14 mouse cellular contexts compared by ENCODE assay signal in the genomic region with DNA sequence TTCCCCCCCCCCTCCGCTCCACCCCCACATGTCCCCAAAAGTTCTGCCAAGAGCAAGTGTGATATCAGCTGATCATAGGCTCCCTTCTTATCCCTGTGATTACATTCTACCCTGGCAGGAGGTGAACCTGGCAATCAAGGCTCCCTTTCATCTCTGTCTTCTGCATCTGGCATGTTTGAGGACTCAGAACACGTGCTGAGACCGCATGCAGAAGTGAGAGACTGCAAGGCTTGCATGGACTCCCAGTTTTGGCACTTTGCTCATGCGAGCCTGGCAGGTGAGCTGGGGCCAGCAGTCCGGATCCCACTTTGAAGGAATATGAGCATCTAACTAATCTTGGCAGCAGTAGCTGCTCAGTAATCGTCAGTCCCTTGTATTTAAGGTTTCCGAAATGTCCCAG. TPM values are rescaled to one million over a fixed set of nuclear protein-coding genes. Genes with fewer than 3 reads are reported as not detected.
DNase-seq lines count a peak whose midpoint lies in the region; ATAC-seq lines count a peak whose summit lies in the region.
"Had no signal": no experiment of that assay in that cellular context is flagged by ENCODE, and none has a peak within 500 bp of the region (broad histone marks: within the 10 kb centered on the region; RNA-seq: fewer than 3 reads in every experiment).

No protein-coding gene starts in this region.

- H3K36me3 ChIP-seq in hindbrain, embryonic 10.5 days = peaks cover 10% of the 10 kb centered on the region; the same call in 1 of the 2 replicates
- H3K36me3 ChIP-seq in hindbrain, embryonic 14.5 days (replicated peaks; ENCODE audit: control insufficient read depth, insufficient read depth) = no peaks in the 10 kb centered on the region
- H3K36me3 ChIP-seq in hindbrain, embryonic 11.5 days (ENCODE audit: control insufficient read depth, insufficient read depth, low read length) = no peaks in the 10 kb centered on the region
- H3K36me3 ChIP-seq in heart, embryonic 10.5 days = no peaks in the 10 kb centered on the region
- H3K36me3 ChIP-seq: embryonic facial prominence, embryonic 15.5 days; G1E; heart, embryonic 15.5 days; limb, embryonic 13.5 days had no signal

- H3K9ac ChIP-seq in hindbrain, embryonic 14.5 days = no peak overlapping the region
- H3K9ac ChIP-seq in hindbrain, embryonic 11.5 days (ENCODE audit: low read depth, low read length) = no peak overlapping the region
- H3K9ac ChIP-seq: embryonic facial prominence, embryonic 15.5 days; heart, embryonic 15.5 days; limb, embryonic 13.5 days had no signal

- H3K4me1 ChIP-seq in hindbrain, embryonic 10.5 days (replicated peaks) = peaks cover 63% of the 10 kb centered on the region
- peaks cover 21% of the 10 kb centered on the region for H3K4me1 ChIP-seq in hindbrain, embryonic 14.5 days (replicated peaks; ENCODE audit: control insufficient read depth, insufficient read depth, low read length)
- peaks cover 13% of the 10 kb centered on the region for H3K4me1 ChIP-seq in hindbrain, embryonic 11.5 days (replicated peaks; ENCODE audit: control insufficient read depth, insufficient read depth, low read length)
- H3K4me1 ChIP-seq in heart, embryonic 10.5 days = peaks cover 21% of the 10 kb centered on the region
- H3K4me1 ChIP-seq: embryonic facial prominence, embryonic 15.5 days; heart, embryonic 15.5 days had no signal

- no peak overlapping the region for H3K4me3 ChIP-seq in hindbrain, embryonic 10.5 days
- no peak overlapping the region for H3K4me3 ChIP-seq in hindbrain, embryonic 14.5 days (replicated peaks; ENCODE audit: low read length)
- H3K4me3 ChIP-seq in hindbrain, embryonic 11.5 days (ENCODE audit: low read depth, low read length) = no peak overlapping the region
- H3K4me3 ChIP-seq in heart, embryonic 10.5 days = no peak overlapping the region
- H3K4me3 ChIP-seq: embryonic facial prominence, embryonic 15.5 days; heart, embryonic 15.5 days; left cerebral cortex, adult 2 months; limb, embryonic 13.5 days had no signal

- H3K27ac ChIP-seq in hindbrain, embryonic 10.5 days = peak overlapping the region; percentile 87
- no peak overlapping the region for H3K27ac ChIP-seq in hindbrain, embryonic 14.5 days
- peak overlapping the region; percentile 85 for H3K27ac ChIP-seq in hindbrain, embryonic 11.5 days (ENCODE audit: low read depth, low read length)
- H3K27ac ChIP-seq in heart, embryonic 10.5 days = no peak overlapping the region
- H3K27ac ChIP-seq: embryonic facial prominence, embryonic 15.5 days; heart, embryonic 15.5 days; left cerebral cortex, adult 2 months; limb, embryonic 13.5 days had no signal

- 86% methylated on average over 7 of the region's 7 CpGs for WGBS in hindbrain, embryonic 10.5 days
- whole genome bisulfite sequencing in hindbrain, embryonic 14.5 days = 70% methylated on average over 7 of the region's 7 CpGs
- WGBS in hindbrain, embryonic 11.5 days = 88% methylated on average over 7 of the region's 7 CpGs
- WGBS in heart, embryonic 10.5 days = 78% methylated on average over 7 of the region's 7 CpGs

- H3K9me3 ChIP-seq in hindbrain, embryonic 10.5 days = no peaks in the 10 kb centered on the region
- H3K9me3 ChIP-seq in hindbrain, embryonic 14.5 days (ENCODE audit: control insufficient read depth, low read length) = no peaks in the 10 kb centered on the region
- no peaks in the 10 kb centered on the region for H3K9me3 ChIP-seq in hindbrain, embryonic 11.5 days (ENCODE audit: control insufficient read depth, low read length)
- no peaks in the 10 kb centered on the region for H3K9me3 ChIP-seq in heart, embryonic 10.5 days
- H3K9me3 ChIP-seq: embryonic facial prominence, embryonic 15.5 days; heart, embryonic 15.5 days; limb, embryonic 13.5 days had no signal

- no peak overlapping the region for H3K4me2 ChIP-seq in hindbrain, embryonic 14.5 days (replicated peaks)
- H3K4me2 ChIP-seq in hindbrain, embryonic 11.5 days (replicated peaks; ENCODE audit: low read depth, low read length) = no peak overlapping the region
- H3K4me2 ChIP-seq: embryonic facial prominence, embryonic 15.5 days; heart, embryonic 15.5 days; limb, embryonic 13.5 days had no signal

- no peak for ATAC-seq in hindbrain, embryonic 14.5 days (ENCODE audit: low FRiP score)
- no peak for ATAC-seq in hindbrain, embryonic 11.5 days (ENCODE audit: low FRiP score)

- DNase-seq in hindbrain, embryonic 10.5 days (ENCODE audit: low spot score) = no peak
- DNase-seq in hindbrain, embryonic 14.5 days (ENCODE audit: low spot score) = no peak
- peak; percentile 55 for DNase-seq in brain, adult 2 months (ENCODE audit: low read depth, low spot score)
- peak; percentile 56 to 76 for DNase-seq in cerebellum, postnatal 10 days
- no peak for DNase-seq in hindbrain, embryonic 11.5 days (ENCODE audit: low spot score)
- DNase-seq in heart, embryonic 10.5 days (ENCODE audit: low spot score) = no peak
- DNase-seq in kidney, postnatal 36 days = no peak
- DNase-seq: lung, postnatal 14 days; thymus, adult 18-20 months had no signal

- no peaks in the 10 kb centered on the region for H3K27me3 ChIP-seq in hindbrain, embryonic 10.5 days (ENCODE audit: insufficient read depth, poor library complexity, severe bottlenecking)
- no peaks in the 10 kb centered on the region for H3K27me3 ChIP-seq in hindbrain, embryonic 14.5 days (ENCODE audit: control insufficient read depth, insufficient read depth, low read length)
- H3K27me3 ChIP-seq in hindbrain, embryonic 11.5 days (ENCODE audit: control insufficient read depth, insufficient read depth, low read length) = no peaks in the 10 kb centered on the region
- no peaks in the 10 kb centered on the region for H3K27me3 ChIP-seq in heart, embryonic 10.5 days (ENCODE audit: insufficient read depth, poor library complexity, severe bottlenecking)
- H3K27me3 ChIP-seq: embryonic facial prominence, embryonic 15.5 days; heart, embryonic 15.5 days; limb, embryonic 13.5 days had no signal

RNA-seq across cellular contexts. Expression of a gene that starts 39.1 kb away (rescaled TPM):
- polyA plus RNA-seq in hindbrain, embryonic 10.5 days (2016; fragmentation: Nextera tagmentation; extraction: Ambion mirVana) = 30.6 and 41.9 TPM in 2 replicates
- 20.2 and 25.1 TPM in 2 replicates for polyA plus RNA-seq in hindbrain, embryonic 14.5 days (2014; fragmentation: Nextera tagmentation; extraction: Ambion mirVana)
- polyA plus RNA-seq in hindbrain, embryonic 11.5 days (2014; fragmentation: Nextera tagmentation; extraction: Ambion mirVana) = 46.9 and 50.5 TPM in 2 replicates
- 32.5 and 33.9 TPM in 2 replicates for polyA plus RNA-seq in heart, embryonic 10.5 days (2016; fragmentation: Nextera tagmentation; extraction: Ambion mirVana)
- polyA plus RNA-seq: G1E had no signal

Comparison
In these comparisons a context has a peak if more than half of its experiments do, and no peak if none do; other contexts are left out.
1. H3K27ac ChIP-seq: peak in hindbrain, embryonic 10.5 days (single experiment) and hindbrain, embryonic 11.5 days (single experiment); none in hindbrain, embryonic 14.5 days (single experiment) and heart, embryonic 10.5 days (single experiment).
2. DNase-seq: peak in brain, adult 2 months (single experiment) and cerebellum, postnatal 10 days (2 of 2); none in hindbrain, embryonic 10.5 days (single experiment), hindbrain, embryonic 14.5 days (single experiment), hindbrain, embryonic 11.5 days (single experiment), heart, embryonic 10.5 days (single experiment) and kidney, postnatal 36 days (0 of 2).